Mouse (Mus musculus) kidney, adult 10 weeks (tissue): Measurements from ENCODE around the gene Trip4. TPM values are rescaled to one million over a fixed set of nuclear protein-coding genes. Genes with fewer than 3 reads are reported as not detected.

Source experiments
- polyA plus RNA-seq: library from polyadenylated mRNA; stranded (reverse); fragments of 350-450 nt; fragmentation: Illumina TruSeq; extraction: RNeasy Lipid Tissue Mini Kit (QIAGEN cat#74804); gene quantifications from one replicate; pipeline ENCODE4 v1.2.3, GENCODE M21; 2014; ENCODE audit warnings: low read depth, low replicate concordance

Trip4 gene
- 53.4 TPM for polyA plus RNA-seq

DNA sequence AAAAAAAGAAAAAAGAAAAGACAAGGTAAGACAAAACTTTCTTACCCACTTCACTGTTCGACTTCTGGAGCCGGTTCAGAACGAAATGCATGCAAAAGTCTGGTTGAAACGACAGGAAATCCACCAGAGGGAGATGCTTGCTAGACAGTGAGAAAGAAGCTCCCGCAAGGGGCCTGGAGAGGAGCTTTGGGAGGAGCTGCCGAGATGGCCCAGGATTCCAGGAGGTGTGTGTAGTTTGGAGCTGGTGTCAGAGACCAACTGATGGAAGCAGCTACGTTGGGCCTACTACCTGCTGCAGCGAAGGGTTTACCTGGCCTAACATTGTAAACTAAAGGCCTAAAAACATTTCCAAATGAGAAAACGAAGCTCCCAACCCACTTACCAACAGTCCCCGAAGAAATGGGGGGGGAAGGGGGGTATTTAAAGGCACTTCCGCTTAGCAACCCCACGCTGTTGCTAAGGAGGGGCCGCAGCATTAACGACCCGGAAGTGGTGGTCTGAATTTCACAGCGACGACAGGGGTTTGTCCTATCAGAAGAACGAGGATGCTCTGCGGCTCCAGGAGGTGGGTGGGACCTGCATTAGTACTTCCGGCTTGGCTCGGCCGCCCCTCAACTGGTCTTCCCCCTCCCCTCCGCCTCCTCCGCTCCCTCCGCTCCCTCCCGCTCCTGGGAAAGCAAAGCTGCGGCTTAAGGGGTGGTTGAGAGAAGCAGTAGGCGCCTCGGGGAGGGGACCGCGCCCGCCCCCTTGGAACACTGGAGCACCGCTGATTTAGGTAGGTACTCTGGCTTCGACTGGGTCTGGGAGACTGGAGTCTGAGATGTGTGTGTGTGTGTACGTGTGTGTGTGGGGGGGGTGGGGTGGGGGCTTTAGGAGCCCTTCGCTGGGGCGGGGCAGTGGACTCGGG lies at the start of gene Trip4, which contains the start of gene Csnk1g1:
Gene Trip4, minus strand, starts transcription at position 401 of the 907 bp plus-strand sequence.
Gene Csnk1g1, plus strand, starts transcription at position 531 of the 907 bp plus-strand sequence.

DNA sequence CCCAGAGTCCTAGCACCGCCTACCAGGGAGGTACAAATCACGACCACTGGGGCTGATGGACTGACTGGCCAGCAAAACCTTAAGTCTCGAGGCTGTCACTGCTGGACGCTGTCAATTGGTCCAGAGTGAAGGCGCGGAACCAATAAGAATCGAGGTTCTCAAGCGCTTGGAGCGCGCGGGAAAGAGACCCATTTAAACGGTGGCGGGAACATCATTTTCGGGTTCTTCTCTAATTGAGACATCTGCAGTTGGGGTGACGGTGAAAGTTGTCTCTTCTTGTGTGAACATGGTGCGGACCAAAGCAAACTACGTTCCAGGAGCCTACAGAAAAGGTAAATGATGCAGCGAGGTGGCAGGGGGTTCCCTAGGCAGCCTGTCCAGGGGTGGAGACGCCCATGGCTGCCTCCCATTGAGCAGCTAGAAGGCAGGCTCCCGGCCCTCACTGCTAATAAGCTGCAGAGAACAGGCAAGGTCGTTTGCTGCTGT lies 18.4 kb downstream of the Trip4 start, which contains the start of gene Pclaf:
Gene Pclaf, plus strand, starts transcription at position 95 of the 486 bp plus-strand sequence.

GRCm38 (mm10) chr9:65827344-65828015 lies 81.1 kb downstream of the Trip4 start, which contains the start of gene Zfp609:
TSS of gene Zfp609 (minus strand) at chr9:65827564.

Other genes starting within 250 kb of the Trip4 start
- gene Oaz2, start 240.8 kb downstream of the Trip4 start, polyA plus RNA-seq: 60.8 TPM
- gene Zfp609, start 81.2 kb downstream of the Trip4 start, polyA plus RNA-seq: 7.8 TPM
- gene Pclaf, start 18.6 kb downstream of the Trip4 start, polyA plus RNA-seq: 0.73 TPM
- gene Csnk1g1, start 130 bp upstream of the Trip4 start, polyA plus RNA-seq: 16.0 TPM
- 218 TPM for gene Ppib, start 151.4 kb upstream of the Trip4 start, polyA plus RNA-seq
- gene Snx22, start 160.9 kb upstream of the Trip4 start, polyA plus RNA-seq: not detected
- gene Snx1, start 217.8 kb upstream of the Trip4 start, polyA plus RNA-seq: 158 TPM
- gene Ciao2a, start 217.8 kb upstream of the Trip4 start, polyA plus RNA-seq: 126 TPM
- gene Dapk2, start 249.4 kb upstream of the Trip4 start, polyA plus RNA-seq: 10.7 TPM